Mouse (Mus musculus): ENCODE results near the gene Ppp1r3d. TPM values are rescaled to one million over a fixed set of nuclear protein-coding genes. Genes with fewer than 3 reads are reported as not detected.
A peak's percentile ranks its signal among the peaks of the same experiment; 100 is the strongest.

Ppp1r3d gene
- total RNA-seq, 1 experiment, result 0.49 TPM

DNA sequence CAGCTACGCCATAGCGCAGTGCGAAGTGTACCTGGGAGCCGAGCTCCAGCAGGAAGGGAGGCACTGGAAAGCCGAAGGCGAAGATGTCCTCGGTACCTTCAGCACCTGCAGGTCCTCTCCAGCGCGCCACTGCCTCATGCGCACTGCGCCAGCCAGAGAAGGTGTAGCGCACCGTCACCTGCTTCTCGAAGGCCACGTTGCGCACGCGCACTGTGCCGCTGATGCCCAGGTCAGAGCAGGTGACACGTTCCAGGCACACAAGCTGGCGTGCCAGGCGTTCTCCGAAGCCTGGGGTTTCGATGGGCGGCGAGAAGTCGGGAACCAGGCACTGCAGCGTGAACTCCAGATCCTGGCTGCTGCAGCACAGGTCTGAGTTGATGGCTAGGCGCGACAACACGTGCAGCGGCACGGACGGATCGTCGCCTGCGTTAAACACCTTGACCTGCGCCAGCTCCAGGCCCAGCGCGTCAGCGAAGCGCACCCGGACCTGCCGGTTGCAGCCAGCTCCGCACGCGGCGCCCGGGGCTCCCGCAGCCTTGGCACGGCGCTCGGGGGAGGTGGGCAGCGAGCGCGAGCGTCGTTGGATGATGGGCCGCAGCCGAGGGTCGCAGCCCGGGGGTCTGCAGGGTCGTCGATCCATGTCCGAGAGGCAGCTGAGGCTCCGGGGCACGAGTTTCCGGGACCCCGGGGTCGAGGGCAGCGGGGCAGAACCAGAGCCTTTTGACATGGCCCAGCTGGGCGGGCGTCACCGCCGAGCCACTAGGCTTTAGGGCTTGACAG lies 601 bp downstream of the Ppp1r3d start:
- Histone ChIP-seq H3K9ac (ENCODE audit: insufficient read depth, low read depth, low read length, poor library complexity, severe bottlenecking) (peak overlapping the region; percentile 59; the same call in 1 of the 2 replicates), H3K4me1 (ENCODE audit: control insufficient read depth in 2 of 2, insufficient read depth in 2 of 2, low read length in 2 of 2, poor library complexity in 1 of 2) (peaks cover 3 to 4% of the 10 kb centered on the region in 2 experiments; a peak in 3 of 4 replicates), H3K4me3 (ENCODE audit: insufficient read depth in 1 of 2, low read depth in 1 of 2, low read length in 2 of 2, poor library complexity in 1 of 2, severe bottlenecking in 1 of 2) (peak overlapping the region; percentile 66 to 86), H3K36me3 (ENCODE audit: control insufficient read depth, insufficient read depth, low read length, poor library complexity, severe bottlenecking) (no peaks in the 10 kb centered on the region), H3K9me3 (ENCODE audit: control insufficient read depth, insufficient read depth, low read depth, low read length) (no peaks in the 10 kb centered on the region), H3K27ac (ENCODE audit: insufficient read depth, low read depth, low read length, poor library complexity, severe bottlenecking) (no peak overlapping the region)
- in situ Hi-C loops (cut with MboI; ENCODE audit: low sequenced_read_pairs in 2 of 2, unreplicated experiment in 2 of 2), result no loop called here
- DNase-seq (ENCODE audit: low read depth, low spot score), result peak; percentile 26
- TF ChIP-seq CHD2 (IDR thresholded peaks at IDR 0.05; ENCODE audit: low read depth, low read length) (no peak), ZNF384 (IDR thresholded peaks at IDR 0.05; ENCODE audit: low read depth, low read length) (no peak), ZC3H11A (IDR thresholded peaks at IDR 0.05; ENCODE audit: borderline replicate concordance, low read depth, low read length) (no peak), HCFC1 (IDR thresholded peaks at IDR 0.05; ENCODE audit: borderline replicate concordance, insufficient read depth, low read length) (no peak), MAFK (IDR thresholded peaks at IDR 0.05; ENCODE audit: insufficient read depth, low read depth, low read length) (no peak)

DNA sequence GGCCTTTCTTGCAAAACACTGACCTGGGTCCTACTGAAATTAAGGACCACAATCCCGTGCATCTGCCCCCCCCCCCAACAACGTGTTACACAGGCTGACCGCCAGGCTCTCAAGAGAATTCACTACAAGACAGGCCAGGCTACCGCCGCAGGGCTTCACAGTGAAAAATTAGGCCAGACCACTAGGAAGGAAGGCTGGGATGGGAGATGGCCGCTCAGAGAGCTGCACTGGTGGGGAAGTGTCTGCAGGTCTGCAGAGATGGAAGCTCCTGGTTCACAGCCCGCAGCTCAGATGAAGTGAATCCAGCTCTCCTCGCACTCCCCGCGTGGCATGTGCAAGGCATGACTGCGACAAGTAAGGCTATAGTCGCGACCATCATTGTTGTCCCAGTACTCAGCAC lies 1.2 kb downstream of the Ppp1r3d start:
- peaks cover 3 to 4% of the 10 kb centered on the region in 2 experiments; a peak in 3 of 4 replicates for H3K4me1 ChIP-seq (ENCODE audit: control insufficient read depth in 2 of 2, insufficient read depth in 2 of 2, low read length in 2 of 2, poor library complexity in 1 of 2)
- in situ Hi-C loops (cut with MboI; ENCODE audit: low sequenced_read_pairs in 2 of 2, unreplicated experiment in 2 of 2), result no loop called here

DNA sequence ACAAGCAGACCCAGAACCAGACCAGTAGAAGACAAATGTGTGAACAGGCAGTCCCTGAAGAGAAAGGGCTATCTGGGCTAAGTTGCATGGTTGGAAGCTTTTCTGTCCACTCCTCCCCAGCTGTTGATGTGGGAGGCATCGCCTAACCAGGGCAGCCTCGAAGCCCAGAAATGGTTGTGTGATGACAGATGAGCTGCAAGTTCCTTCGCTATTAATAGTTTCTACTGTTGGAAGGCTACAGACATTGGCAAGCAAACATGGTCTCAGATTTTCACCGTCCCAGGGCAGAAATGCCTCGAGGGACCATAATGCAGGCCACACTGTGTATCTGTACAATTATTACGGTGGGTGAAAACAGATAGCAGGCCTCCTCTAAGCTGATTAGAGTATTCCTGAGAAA lies 1.7 kb downstream of the Ppp1r3d start:
- DNase-seq (ENCODE audit: low read depth, low spot score), result no peak
- TF ChIP-seq MAFK (IDR thresholded peaks at IDR 0.05; ENCODE audit: insufficient read depth, low read depth, low read length), result no peak
- TF ChIP-seq ZNF384 (IDR thresholded peaks at IDR 0.05; ENCODE audit: low read depth, low read length), result no peak
- TF ChIP-seq CHD2 (IDR thresholded peaks at IDR 0.05; ENCODE audit: low read depth, low read length), result no peak
- no peak for TF ChIP-seq ZC3H11A (IDR thresholded peaks at IDR 0.05; ENCODE audit: borderline replicate concordance, low read depth, low read length)
- TF ChIP-seq HCFC1 (IDR thresholded peaks at IDR 0.05; ENCODE audit: borderline replicate concordance, insufficient read depth, low read length), result no peak
- Histone ChIP-seq H3K27ac (ENCODE audit: insufficient read depth, low read depth, low read length, poor library complexity, severe bottlenecking) (no peak overlapping the region), H3K4me3 (ENCODE audit: insufficient read depth in 1 of 2, low read depth in 1 of 2, low read length in 2 of 2, poor library complexity in 1 of 2, severe bottlenecking in 1 of 2) (no peak overlapping the region), H3K9me3 (ENCODE audit: control insufficient read depth, insufficient read depth, low read depth, low read length) (no peaks in the 10 kb centered on the region), H3K36me3 (ENCODE audit: control insufficient read depth, insufficient read depth, low read length, poor library complexity, severe bottlenecking) (no peaks in the 10 kb centered on the region), H3K9ac (ENCODE audit: insufficient read depth, low read depth, low read length, poor library complexity, severe bottlenecking) (no peak overlapping the region), H3K4me1 (ENCODE audit: control insufficient read depth in 2 of 2, insufficient read depth in 2 of 2, low read length in 2 of 2, poor library complexity in 1 of 2) (peaks cover 3 to 4% of the 10 kb centered on the region in 2 experiments; a peak in 3 of 4 replicates)
- in situ Hi-C loops (cut with MboI; ENCODE audit: low sequenced_read_pairs in 2 of 2, unreplicated experiment in 2 of 2), result no loop called here

More for the DNA sequence above, 1.2 kb downstream of the Ppp1r3d start:
- H3K36me3 ChIP-seq (ENCODE audit: control insufficient read depth, insufficient read depth, low read length, poor library complexity, severe bottlenecking), result no peaks in the 10 kb centered on the region
- H3K9me3 ChIP-seq (ENCODE audit: control insufficient read depth, insufficient read depth, low read depth, low read length), result no peaks in the 10 kb centered on the region
- H3K4me3 ChIP-seq (ENCODE audit: insufficient read depth in 1 of 2, low read depth in 1 of 2, low read length in 2 of 2, poor library complexity in 1 of 2, severe bottlenecking in 1 of 2), result peak overlapping the region in 1 of 2 experiments; percentile 86; a peak in 1 of 4 replicates
- no peak for DNase-seq (ENCODE audit: low read depth, low spot score)
- no peak overlapping the region for H3K9ac ChIP-seq (ENCODE audit: insufficient read depth, low read depth, low read length, poor library complexity, severe bottlenecking)
- no peak overlapping the region for H3K27ac ChIP-seq (ENCODE audit: insufficient read depth, low read depth, low read length, poor library complexity, severe bottlenecking)
- TF ChIP-seq HCFC1 (IDR thresholded peaks at IDR 0.05; ENCODE audit: borderline replicate concordance, insufficient read depth, low read length), result no peak
- TF ChIP-seq ZC3H11A (IDR thresholded peaks at IDR 0.05; ENCODE audit: borderline replicate concordance, low read depth, low read length), result no peak
- no peak for TF ChIP-seq MAFK (IDR thresholded peaks at IDR 0.05; ENCODE audit: insufficient read depth, low read depth, low read length)
- no peak for TF ChIP-seq CHD2 (IDR thresholded peaks at IDR 0.05; ENCODE audit: low read depth, low read length)
- no peak for TF ChIP-seq ZNF384 (IDR thresholded peaks at IDR 0.05; ENCODE audit: low read depth, low read length)

DNA sequence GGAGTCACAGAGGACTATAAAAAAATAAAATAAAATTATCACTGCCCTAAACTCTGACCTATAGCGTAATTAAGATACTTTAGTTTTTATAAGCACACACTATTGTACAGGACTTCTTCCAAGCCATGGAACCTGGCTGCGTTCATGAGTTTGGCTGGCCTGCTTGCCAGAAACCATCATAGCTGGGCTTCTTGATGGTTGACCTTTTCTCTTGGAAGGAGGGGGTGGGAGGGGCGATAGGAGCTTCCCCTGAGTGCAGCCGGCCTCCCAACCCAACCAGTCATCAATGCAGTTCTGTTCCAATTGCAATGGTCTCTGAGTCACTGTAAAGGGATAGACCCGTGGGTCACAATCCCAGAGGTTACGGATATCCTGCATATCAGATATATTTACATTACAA lies 4.0 kb downstream of the Ppp1r3d start:
- H3K4me3 ChIP-seq (ENCODE audit: insufficient read depth in 1 of 2, low read depth in 1 of 2, low read length in 2 of 2, poor library complexity in 1 of 2, severe bottlenecking in 1 of 2), result no peak overlapping the region
- no peaks in the 10 kb centered on the region for H3K9me3 ChIP-seq (ENCODE audit: control insufficient read depth, insufficient read depth, low read depth, low read length)
- no peak overlapping the region for H3K9ac ChIP-seq (ENCODE audit: insufficient read depth, low read depth, low read length, poor library complexity, severe bottlenecking)
- in situ Hi-C loops (cut with MboI; ENCODE audit: low sequenced_read_pairs in 2 of 2, unreplicated experiment in 2 of 2), result no loop called here
- peaks cover 2 to 3% of the 10 kb centered on the region in 2 experiments; a peak in 3 of 4 replicates for H3K4me1 ChIP-seq (ENCODE audit: control insufficient read depth in 2 of 2, insufficient read depth in 2 of 2, low read length in 2 of 2, poor library complexity in 1 of 2)
- TF ChIP-seq CHD2 (IDR thresholded peaks at IDR 0.05; ENCODE audit: low read depth, low read length) (no peak), ZC3H11A (IDR thresholded peaks at IDR 0.05; ENCODE audit: borderline replicate concordance, low read depth, low read length) (no peak), HCFC1 (IDR thresholded peaks at IDR 0.05; ENCODE audit: borderline replicate concordance, insufficient read depth, low read length) (no peak), ZNF384 (IDR thresholded peaks at IDR 0.05; ENCODE audit: low read depth, low read length) (no peak), MAFK (IDR thresholded peaks at IDR 0.05; ENCODE audit: insufficient read depth, low read depth, low read length) (no peak)
- no peaks in the 10 kb centered on the region for H3K36me3 ChIP-seq (ENCODE audit: control insufficient read depth, insufficient read depth, low read length, poor library complexity, severe bottlenecking)
- DNase-seq (ENCODE audit: low read depth, low spot score), result no peak
- no peak overlapping the region for H3K27ac ChIP-seq (ENCODE audit: insufficient read depth, low read depth, low read length, poor library complexity, severe bottlenecking)
